Mouse (Mus musculus) skeletal muscle tissue, adult 2 months (tissue): ENCODE data around the gene Olfr1555-ps1.
"Not testable (repeated sequence)": the region's sequence is repeated elsewhere in the genome, so short reads cannot be mapped to it uniquely, and the experiment has no call there.

Source experiments
- DNase-seq: peaks from one replicate; pipeline ENCODE4 v3.0.0-alpha.2; 2012; ENCODE audit warnings: low read depth, low spot score

The Olfr1555-ps1 gene

GRCm38 (mm10) chr19:12170062-12170599 is at the start of gene Olfr1555-ps1:
Gene Olfr1555-ps1, minus strand, starts transcription at chr19:12170112.
- DNase-seq: not testable (repeated sequence)

- DNase-seq: no peak
Observed at GRCm38 (mm10) chr19:12200334-12200733, 30.4 kb upstream of the Olfr1555-ps1 start, which contains the start of gene Olfr1431. Gene Olfr1431, plus strand, starts transcription at chr19:12200634.

GRCm38 (mm10) chr19:12199076-12199475 is 29.2 kb upstream of the Olfr1555-ps1 start:
- not testable (repeated sequence) for DNase-seq

GRCm38 (mm10) chr19:12175431-12175830 is 5.5 kb upstream of the Olfr1555-ps1 start:
- DNase-seq: not testable (repeated sequence)

- DNase-seq: peak; percentile 3
Observed at GRCm38 (mm10) chr19:12145452-12145851, 24.5 kb downstream of the Olfr1555-ps1 start.

GRCm38 (mm10) chr19:12143356-12143755 is 26.6 kb downstream of the Olfr1555-ps1 start:
- DNase-seq: peak; percentile 25

GRCm38 (mm10) chr19:12134289-12134688 is 35.6 kb downstream of the Olfr1555-ps1 start:
- peak; percentile 4 for DNase-seq

GRCm38 (mm10) chr19:12123103-12123502 is 46.8 kb downstream of the Olfr1555-ps1 start, which contains the start of gene Olfr76:
Gene Olfr76, minus strand, starts transcription at chr19:12123203.
- no peak for DNase-seq

- no peak for DNase-seq
Observed at GRCm38 (mm10) chr19:12116464-12116863, 53.4 kb downstream of the Olfr1555-ps1 start.

GRCm38 (mm10) chr19:12115797-12116196 is 54.1 kb downstream of the Olfr1555-ps1 start, which contains the start of gene Olfr1428:
Gene Olfr1428, minus strand, starts transcription at chr19:12115897.
- no peak for DNase-seq
